Mouse (Mus musculus): ENCODE measurements around the gene Tax1bp1. TPM values are rescaled to one million over a fixed set of nuclear protein-coding genes. Genes with fewer than 3 reads are reported as not detected.
"Not testable (repeated sequence)": the region's sequence is repeated elsewhere in the genome, so short reads cannot be mapped to it uniquely, and the experiment has no call there.

Gene Tax1bp1
- polyA plus RNA-seq (2011; ENCODE audit: insufficient read depth, insufficient read length, low replicate concordance, missing spikeins), result 56.2 and 65.8 TPM in 2 replicates

- H3K4me3 ChIP-seq (replicated peaks; ENCODE audit: control insufficient read depth, low read depth, low read length), result peak within 1 kb of the TSS; percentile 95
- WGBS, result under 1% methylated on average over 37 of the region's 38 CpGs
- H3K27ac ChIP-seq (ENCODE audit: control insufficient read depth, insufficient read depth, low read depth, low read length, poor library complexity), result peak within 1 kb of the TSS; percentile 99
- TF ChIP-seq POLR2A (IDR thresholded peaks at IDR 0.05; ENCODE audit: borderline replicate concordance, control insufficient read depth, low read depth, low read length), result peak; percentile 98
- TF ChIP-seq CTCF (IDR thresholded peaks at IDR 0.05; ENCODE audit: control insufficient read depth, insufficient read depth, low read length), result no peak
- peaks cover 1% of the 10 kb centered on the region; the same call in 1 of the 2 replicates for H3K4me1 ChIP-seq (ENCODE audit: control insufficient read depth, insufficient read depth, low read length)
Measured at GRCm38 (mm10) chr6:52713104-52713896, at the start of gene Tax1bp1. Gene Tax1bp1 (plus strand): TSS chr6:52713729.

DNA sequence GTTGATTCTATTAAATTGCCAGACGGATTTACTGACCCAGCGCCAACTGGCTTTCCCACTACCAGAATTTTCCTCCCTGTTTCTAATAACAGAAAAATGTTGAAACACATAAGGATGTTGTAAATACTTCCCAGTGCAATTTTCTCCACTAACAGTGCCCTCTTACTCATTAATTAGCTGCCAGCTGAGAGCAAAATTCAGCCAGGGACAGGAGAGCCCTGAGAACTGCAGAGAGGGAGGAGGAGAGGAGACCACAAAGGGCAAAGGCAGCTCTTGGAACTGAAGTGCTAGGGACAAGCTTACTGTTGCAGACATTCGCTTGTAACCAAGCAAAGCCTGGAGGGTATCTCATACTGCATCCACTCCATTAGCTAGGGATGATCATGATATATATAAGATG is 45.9 kb upstream of the Tax1bp1 start:
- no peaks in the 10 kb centered on the region for H3K4me1 ChIP-seq (ENCODE audit: control insufficient read depth, insufficient read depth, low read length)
- 70% methylated on average over 3 of the region's 3 CpGs for WGBS
- TF ChIP-seq CTCF (IDR thresholded peaks at IDR 0.05; ENCODE audit: control insufficient read depth, insufficient read depth, low read length), result no peak
- no peak overlapping the region for H3K4me3 ChIP-seq (replicated peaks; ENCODE audit: control insufficient read depth, low read depth, low read length)
- no peak overlapping the region for H3K27ac ChIP-seq (ENCODE audit: control insufficient read depth, insufficient read depth, low read depth, low read length, poor library complexity)

DNA sequence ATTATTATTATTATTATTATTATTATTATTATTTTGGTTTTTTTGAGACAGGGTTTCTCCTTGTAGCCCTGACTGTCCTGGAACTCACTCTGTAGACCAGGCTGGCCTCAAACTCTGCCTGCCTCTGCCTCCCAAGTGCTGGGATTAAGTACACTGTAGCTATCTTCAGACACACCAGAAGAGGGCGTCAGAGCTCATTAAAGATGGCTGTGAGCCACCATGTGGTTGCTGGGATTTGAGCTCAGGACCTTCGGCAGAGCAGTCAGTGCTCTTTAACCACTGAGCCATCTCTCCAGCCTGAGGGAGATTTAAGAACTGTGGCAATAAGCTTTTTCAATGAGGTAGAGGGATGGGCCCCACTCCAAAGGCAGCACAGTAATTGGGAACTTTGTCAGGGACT is 43.7 kb upstream of the Tax1bp1 start:
- not testable (repeated sequence) for H3K27ac ChIP-seq (ENCODE audit: control insufficient read depth, insufficient read depth, low read depth, low read length, poor library complexity); H3K4me1 ChIP-seq (ENCODE audit: control insufficient read depth, insufficient read depth, low read length); H3K4me3 ChIP-seq (replicated peaks; ENCODE audit: control insufficient read depth, low read depth, low read length)
- WGBS, result 35% methylated on average over 2 of the region's 2 CpGs

DNA sequence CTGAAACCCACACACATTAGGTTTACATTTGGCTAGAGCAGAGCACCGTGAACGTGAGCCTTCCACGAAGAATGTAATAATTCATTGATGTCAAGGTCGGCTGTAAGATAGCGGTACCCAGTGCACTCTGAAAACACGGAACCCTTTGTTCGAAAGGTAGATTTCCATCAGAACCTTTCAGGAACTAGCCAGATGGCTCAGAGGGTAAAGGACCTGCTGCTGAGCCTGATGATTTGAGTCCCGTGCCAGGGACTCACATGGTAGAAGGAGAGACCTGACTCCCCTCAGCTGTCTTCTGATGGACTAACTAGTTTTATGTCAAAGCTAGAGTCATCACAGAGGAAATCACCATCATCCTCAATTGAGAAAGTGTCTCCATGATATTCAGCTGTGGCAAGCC is 41.7 kb upstream of the Tax1bp1 start:
- Histone ChIP-seq H3K27ac (ENCODE audit: control insufficient read depth, insufficient read depth, low read depth, low read length, poor library complexity) (no peak overlapping the region), H3K4me1 (ENCODE audit: control insufficient read depth, insufficient read depth, low read length) (no peaks in the 10 kb centered on the region), H3K4me3 (replicated peaks; ENCODE audit: control insufficient read depth, low read depth, low read length) (no peak overlapping the region)
- TF ChIP-seq CTCF (IDR thresholded peaks at IDR 0.05; ENCODE audit: control insufficient read depth, insufficient read depth, low read length) (no peak), POLR2A (IDR thresholded peaks at IDR 0.05; ENCODE audit: borderline replicate concordance, control insufficient read depth, low read depth, low read length) (no peak)
- 22% methylated on average over 8 of the region's 8 CpGs for WGBS

DNA sequence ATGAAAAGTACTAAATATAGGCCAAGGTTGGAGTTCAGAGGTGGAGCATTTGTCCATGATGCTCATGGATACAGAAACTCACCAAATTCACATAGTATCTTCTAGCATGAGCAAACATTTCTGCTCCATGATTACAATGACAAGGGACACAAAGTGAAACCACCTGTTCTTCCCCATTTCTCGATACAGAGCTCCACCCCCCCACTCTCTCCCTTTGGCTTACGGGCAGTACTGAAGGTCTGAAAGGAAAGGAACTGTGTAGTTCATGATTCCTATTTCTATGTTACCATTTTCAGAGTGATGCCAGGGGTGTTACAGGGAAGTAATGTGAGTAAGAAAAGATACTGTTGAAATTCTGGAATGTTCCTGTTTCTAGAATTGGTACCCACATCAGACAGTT is 41.0 kb upstream of the Tax1bp1 start:
- WGBS, result 6% methylated on average over 2 of the region's 2 CpGs
- no peak for TF ChIP-seq POLR2A (IDR thresholded peaks at IDR 0.05; ENCODE audit: borderline replicate concordance, control insufficient read depth, low read depth, low read length)
- no peak for TF ChIP-seq CTCF (IDR thresholded peaks at IDR 0.05; ENCODE audit: control insufficient read depth, insufficient read depth, low read length)
- H3K4me1 ChIP-seq (ENCODE audit: control insufficient read depth, insufficient read depth, low read length), result no peaks in the 10 kb centered on the region
- no peak overlapping the region for H3K27ac ChIP-seq (ENCODE audit: control insufficient read depth, insufficient read depth, low read depth, low read length, poor library complexity)
- H3K4me3 ChIP-seq (replicated peaks; ENCODE audit: control insufficient read depth, low read depth, low read length), result peak overlapping the region; percentile 29

- Histone ChIP-seq H3K27ac (ENCODE audit: control insufficient read depth, insufficient read depth, low read depth, low read length, poor library complexity) (no peak overlapping the region), H3K4me1 (ENCODE audit: control insufficient read depth, insufficient read depth, low read length) (peaks cover 2% of the 10 kb centered on the region), H3K4me3 (replicated peaks; ENCODE audit: control insufficient read depth, low read depth, low read length) (no peak overlapping the region)
- WGBS, result 52% methylated on average over 7 of the region's 7 CpGs
- no peak for TF ChIP-seq POLR2A (IDR thresholded peaks at IDR 0.05; ENCODE audit: borderline replicate concordance, control insufficient read depth, low read depth, low read length)
- TF ChIP-seq CTCF (IDR thresholded peaks at IDR 0.05; ENCODE audit: control insufficient read depth, insufficient read depth, low read length), result no peak
Measured at GRCm38 (mm10) chr6:52673706-52674105, 39.8 kb upstream of the Tax1bp1 start.

DNA sequence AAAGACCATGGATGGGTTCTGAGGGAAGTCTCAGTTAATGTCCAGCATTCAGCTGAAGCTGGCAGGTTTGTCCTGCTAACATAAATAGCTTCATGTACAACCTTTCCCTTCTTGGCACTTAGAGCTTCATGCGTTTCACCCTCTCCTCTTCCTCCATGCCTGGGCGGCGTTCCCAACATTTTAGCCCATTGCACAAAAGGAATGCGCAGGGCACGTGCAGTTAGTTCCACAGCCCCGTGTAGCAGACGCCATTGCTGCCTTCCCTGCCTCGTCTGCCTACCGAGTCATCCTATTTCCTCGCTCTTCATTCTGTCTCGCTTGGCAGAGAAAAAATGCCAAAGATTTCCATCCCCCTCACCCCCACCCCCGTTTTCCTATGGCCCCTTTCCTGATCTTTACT is 39.0 kb upstream of the Tax1bp1 start:
- Histone ChIP-seq H3K27ac (ENCODE audit: control insufficient read depth, insufficient read depth, low read depth, low read length, poor library complexity) (no peak overlapping the region), H3K4me1 (ENCODE audit: control insufficient read depth, insufficient read depth, low read length) (peaks cover 2% of the 10 kb centered on the region), H3K4me3 (replicated peaks; ENCODE audit: control insufficient read depth, low read depth, low read length) (no peak overlapping the region)
- TF ChIP-seq POLR2A (IDR thresholded peaks at IDR 0.05; ENCODE audit: borderline replicate concordance, control insufficient read depth, low read depth, low read length), result no peak
- no peak for TF ChIP-seq CTCF (IDR thresholded peaks at IDR 0.05; ENCODE audit: control insufficient read depth, insufficient read depth, low read length)
- 77% methylated on average over 12 of the region's 12 CpGs for WGBS

- H3K4me1 ChIP-seq (ENCODE audit: control insufficient read depth, insufficient read depth, low read length), result peaks cover 2% of the 10 kb centered on the region
Measured at GRCm38 (mm10) chr6:52675222-52675921, 38.2 kb upstream of the Tax1bp1 start.

DNA sequence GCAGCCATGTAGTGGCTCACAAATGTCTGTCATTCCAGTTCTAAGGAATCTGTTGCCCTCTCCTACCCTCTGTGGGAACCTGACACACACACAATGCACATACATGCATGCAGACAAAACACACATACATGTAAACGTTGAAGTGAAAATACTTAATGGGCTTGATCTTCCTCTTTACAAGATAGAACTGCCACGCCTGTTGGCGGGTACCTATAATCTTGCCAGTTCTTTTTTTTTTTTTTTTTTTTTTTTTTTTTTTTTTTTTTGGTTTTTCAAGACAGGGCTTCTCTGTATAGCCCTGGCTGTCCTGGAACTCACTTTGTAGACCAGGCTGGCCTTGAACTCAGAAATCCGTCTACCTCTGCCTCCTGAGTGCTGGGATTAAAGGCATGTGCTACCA is 36.0 kb upstream of the Tax1bp1 start:
- not testable (repeated sequence) for H3K4me3 ChIP-seq (replicated peaks; ENCODE audit: control insufficient read depth, low read depth, low read length); H3K27ac ChIP-seq (ENCODE audit: control insufficient read depth, insufficient read depth, low read depth, low read length, poor library complexity); H3K4me1 ChIP-seq (ENCODE audit: control insufficient read depth, insufficient read depth, low read length)
- 25% methylated on average over 4 of the region's 4 CpGs for WGBS

More at GRCm38 (mm10) chr6:52675222-52675921, 38.2 kb upstream of the Tax1bp1 start:
- TF ChIP-seq POLR2A (IDR thresholded peaks at IDR 0.05; ENCODE audit: borderline replicate concordance, control insufficient read depth, low read depth, low read length) (no peak), CTCF (IDR thresholded peaks at IDR 0.05; ENCODE audit: control insufficient read depth, insufficient read depth, low read length) (no peak)
- Histone ChIP-seq H3K27ac (ENCODE audit: control insufficient read depth, insufficient read depth, low read depth, low read length, poor library complexity) (no peak overlapping the region), H3K4me3 (replicated peaks; ENCODE audit: control insufficient read depth, low read depth, low read length) (no peak overlapping the region)
- 37% methylated on average over 4 of the region's 4 CpGs for WGBS
